Mouse (Mus musculus): ENCODE results near the gene Cdk19. TPM values are rescaled to one million over a fixed set of nuclear protein-coding genes. Genes with fewer than 3 reads are reported as not detected.

The Cdk19 gene
- polyA plus RNA-seq, 1 experiment: 16.0 TPM

DNA sequence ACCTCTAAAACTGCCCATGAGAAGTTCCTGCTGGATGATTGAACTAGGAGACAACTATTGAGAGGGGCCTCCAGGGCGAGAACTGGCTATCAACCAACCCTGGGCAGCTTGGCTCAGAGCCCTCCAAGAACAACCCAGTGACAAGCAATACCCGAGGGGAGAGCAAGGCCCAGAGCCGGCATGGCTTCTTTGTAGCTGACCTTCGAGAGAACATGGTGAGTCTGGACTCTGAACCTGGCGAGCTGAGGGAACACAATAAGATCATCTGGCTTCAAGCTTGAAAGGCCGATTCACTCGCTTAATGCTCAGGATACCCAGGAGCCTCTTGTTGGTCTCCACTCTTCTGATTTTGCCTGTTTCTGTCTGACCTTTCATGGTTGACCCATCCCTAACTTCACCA is 151.8 kb downstream of the Cdk19 start:
- no peaks in the 10 kb centered on the region for H3K36me3 ChIP-seq (ENCODE audit: control insufficient read depth, insufficient read depth, low read length, poor library complexity, severe bottlenecking)
- H3K27me3 ChIP-seq (ENCODE audit: control insufficient read depth, insufficient read depth, low read length, poor library complexity, severe bottlenecking): no peaks in the 10 kb centered on the region
- H3K4me3 ChIP-seq (ENCODE audit: low read depth, low read length): no peak overlapping the region
- peaks cover 4% of the 10 kb centered on the region for H3K4me1 ChIP-seq (ENCODE audit: control insufficient read depth, insufficient read depth, low read length)
- TF ChIP-seq EP300 (IDR thresholded peaks at IDR 0.05; ENCODE audit: insufficient read depth, low read depth, low read length) (no peak), CTCF (IDR thresholded peaks at IDR 0.05; ENCODE audit: low read depth, low read length) (no peak), POLR2A (IDR thresholded peaks at IDR 0.05; ENCODE audit: insufficient read depth, low read length) (no peak)
- H3K9me3 ChIP-seq (replicated peaks; ENCODE audit: control insufficient read depth, insufficient read depth, low read length, poor library complexity, severe bottlenecking): no peaks in the 10 kb centered on the region
- no peak overlapping the region for H3K9ac ChIP-seq (ENCODE audit: low read depth, poor library complexity, severe bottlenecking)
- H3K27ac ChIP-seq (ENCODE audit: insufficient read depth, low read length): no peak overlapping the region

DNA sequence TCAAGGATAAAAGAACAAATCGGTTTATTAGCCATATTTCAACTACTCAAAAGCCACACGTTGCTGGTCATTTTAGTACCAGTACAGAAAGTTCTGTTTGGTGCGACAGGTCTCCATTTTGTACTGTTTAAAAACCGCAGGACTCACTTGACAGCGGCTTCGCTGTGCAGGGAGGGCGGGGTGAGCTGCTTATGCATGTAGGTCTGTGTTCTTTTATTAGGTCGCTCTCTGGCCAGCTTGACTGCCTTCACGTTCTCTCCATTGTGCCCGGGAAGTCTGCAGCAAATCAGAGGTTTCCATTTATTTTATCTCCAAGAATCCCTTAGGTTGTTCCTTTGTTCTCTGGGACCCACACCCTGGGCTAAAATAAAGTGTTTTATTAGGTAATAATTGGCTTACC is 152.4 kb downstream of the Cdk19 start:
- H3K9me3 ChIP-seq (replicated peaks; ENCODE audit: control insufficient read depth, insufficient read depth, low read length, poor library complexity, severe bottlenecking): no peaks in the 10 kb centered on the region
- TF ChIP-seq POLR2A (IDR thresholded peaks at IDR 0.05; ENCODE audit: insufficient read depth, low read length): no peak
- no peak for TF ChIP-seq EP300 (IDR thresholded peaks at IDR 0.05; ENCODE audit: insufficient read depth, low read depth, low read length)
- no peak for TF ChIP-seq CTCF (IDR thresholded peaks at IDR 0.05; ENCODE audit: low read depth, low read length)
- H3K4me3 ChIP-seq (ENCODE audit: low read depth, low read length): no peak overlapping the region
- H3K27me3 ChIP-seq (ENCODE audit: control insufficient read depth, insufficient read depth, low read length, poor library complexity, severe bottlenecking): no peaks in the 10 kb centered on the region
- H3K9ac ChIP-seq (ENCODE audit: low read depth, poor library complexity, severe bottlenecking): no peak overlapping the region
- H3K36me3 ChIP-seq (ENCODE audit: control insufficient read depth, insufficient read depth, low read length, poor library complexity, severe bottlenecking): no peaks in the 10 kb centered on the region
- H3K27ac ChIP-seq (ENCODE audit: insufficient read depth, low read length): no peak overlapping the region
- peaks cover 4% of the 10 kb centered on the region for H3K4me1 ChIP-seq (ENCODE audit: control insufficient read depth, insufficient read depth, low read length)

DNA sequence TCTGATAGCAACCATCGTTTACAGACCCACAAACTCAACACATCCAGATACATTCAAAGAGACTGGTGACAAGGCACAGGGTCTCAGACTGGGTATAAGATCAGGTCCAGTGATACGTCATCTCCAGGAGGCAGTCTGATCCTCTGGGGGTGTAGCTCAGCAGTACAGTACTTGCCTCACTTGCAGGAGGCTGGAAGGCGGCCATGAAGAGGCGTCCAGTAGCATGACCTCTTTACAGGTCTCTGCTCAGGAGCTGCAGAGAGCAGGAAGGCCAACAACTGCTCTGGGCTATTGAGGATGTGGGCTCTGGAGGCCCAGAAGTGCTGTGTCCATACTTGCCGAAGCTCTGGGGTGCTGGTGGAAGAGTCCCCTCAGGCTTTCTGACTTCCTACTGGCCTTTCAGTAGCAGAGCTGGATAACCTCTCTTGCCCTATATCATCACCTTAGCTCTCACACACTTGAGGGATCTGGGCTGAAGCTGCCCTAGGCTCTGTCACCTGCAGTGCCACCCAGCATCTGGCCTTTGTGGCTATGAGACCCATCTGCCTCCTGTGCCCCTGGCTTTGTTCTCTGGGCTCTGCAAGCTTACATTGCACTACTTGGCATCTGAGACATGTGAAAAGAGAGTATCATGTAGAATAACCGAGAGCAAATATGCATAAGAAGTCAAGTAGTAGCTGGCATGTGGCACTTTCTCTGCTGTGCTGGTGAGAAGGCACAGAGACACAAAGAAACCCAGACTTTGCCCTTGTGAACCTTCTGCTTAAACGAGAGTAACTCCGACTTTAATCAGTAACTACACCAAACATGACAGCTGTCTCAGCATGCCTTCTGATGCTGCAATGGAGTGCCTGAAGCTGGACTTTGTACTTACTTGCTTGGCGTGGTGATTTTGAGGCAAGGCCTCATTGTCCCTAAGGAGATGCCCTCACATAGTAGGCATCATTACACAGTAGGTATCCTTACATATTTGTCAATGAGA is 155.1 kb downstream of the Cdk19 start:
- H3K4me3 ChIP-seq (ENCODE audit: low read depth, low read length): no peak overlapping the region
- TF ChIP-seq CTCF (IDR thresholded peaks at IDR 0.05; ENCODE audit: low read depth, low read length): no peak
- TF ChIP-seq EP300 (IDR thresholded peaks at IDR 0.05; ENCODE audit: insufficient read depth, low read depth, low read length): no peak
- TF ChIP-seq POLR2A (IDR thresholded peaks at IDR 0.05; ENCODE audit: insufficient read depth, low read length): no peak
- H3K9me3 ChIP-seq (replicated peaks; ENCODE audit: control insufficient read depth, insufficient read depth, low read length, poor library complexity, severe bottlenecking): no peaks in the 10 kb centered on the region
- H3K27ac ChIP-seq (ENCODE audit: insufficient read depth, low read length): no peak overlapping the region
- H3K9ac ChIP-seq (ENCODE audit: low read depth, poor library complexity, severe bottlenecking): no peak overlapping the region
- H3K27me3 ChIP-seq (ENCODE audit: control insufficient read depth, insufficient read depth, low read length, poor library complexity, severe bottlenecking): no peaks in the 10 kb centered on the region
- H3K36me3 ChIP-seq (ENCODE audit: control insufficient read depth, insufficient read depth, low read length, poor library complexity, severe bottlenecking): no peaks in the 10 kb centered on the region
- peaks cover 4% of the 10 kb centered on the region for H3K4me1 ChIP-seq (ENCODE audit: control insufficient read depth, insufficient read depth, low read length)

DNA sequence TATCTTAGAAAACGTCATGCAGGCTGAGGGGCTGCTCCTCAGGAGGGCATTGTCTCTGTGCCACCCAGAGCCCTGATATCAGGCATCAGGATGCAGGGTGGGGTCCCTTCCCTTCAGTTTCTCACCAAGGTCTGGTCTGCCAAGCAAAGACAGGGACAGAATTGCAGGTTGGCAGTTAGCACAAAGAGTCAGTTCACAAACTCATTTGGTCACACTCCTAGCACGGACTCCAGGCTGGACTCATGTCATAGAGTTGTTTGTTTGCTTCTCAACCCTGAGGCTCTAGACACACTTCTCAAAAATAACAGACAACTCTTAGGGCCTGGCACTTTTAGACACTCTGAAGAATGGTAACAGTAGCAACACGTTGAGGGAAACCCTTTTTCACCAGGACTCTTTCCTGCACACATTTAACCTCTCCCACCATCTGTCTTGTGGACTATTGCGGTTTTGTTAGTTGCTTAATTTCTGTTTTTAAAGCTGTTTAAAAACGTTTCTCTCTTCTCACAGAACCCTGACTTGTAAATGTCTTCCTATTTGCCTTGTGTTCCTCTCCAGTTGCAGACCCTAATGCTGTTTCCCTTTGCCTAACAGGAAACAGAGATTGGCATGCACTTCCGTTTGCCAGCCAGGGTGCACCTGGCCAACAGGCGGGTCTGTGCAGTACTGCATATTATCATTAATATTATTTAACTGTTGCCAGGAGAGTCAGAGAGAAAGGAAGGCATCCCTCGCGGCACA is 158.1 kb downstream of the Cdk19 start:
- H3K9me3 ChIP-seq (replicated peaks; ENCODE audit: control insufficient read depth, insufficient read depth, low read length, poor library complexity, severe bottlenecking): no peaks in the 10 kb centered on the region
- no peak overlapping the region for H3K4me3 ChIP-seq (ENCODE audit: low read depth, low read length)
- no peak for TF ChIP-seq CTCF (IDR thresholded peaks at IDR 0.05; ENCODE audit: low read depth, low read length)
- TF ChIP-seq EP300 (IDR thresholded peaks at IDR 0.05; ENCODE audit: insufficient read depth, low read depth, low read length): no peak
- TF ChIP-seq POLR2A (IDR thresholded peaks at IDR 0.05; ENCODE audit: insufficient read depth, low read length): no peak
- H3K36me3 ChIP-seq (ENCODE audit: control insufficient read depth, insufficient read depth, low read length, poor library complexity, severe bottlenecking): no peaks in the 10 kb centered on the region
- no peaks in the 10 kb centered on the region for H3K27me3 ChIP-seq (ENCODE audit: control insufficient read depth, insufficient read depth, low read length, poor library complexity, severe bottlenecking)
- H3K9ac ChIP-seq (ENCODE audit: low read depth, poor library complexity, severe bottlenecking): no peak overlapping the region
- H3K27ac ChIP-seq (ENCODE audit: insufficient read depth, low read length): no peak overlapping the region
- peaks cover 3% of the 10 kb centered on the region for H3K4me1 ChIP-seq (ENCODE audit: control insufficient read depth, insufficient read depth, low read length)

DNA sequence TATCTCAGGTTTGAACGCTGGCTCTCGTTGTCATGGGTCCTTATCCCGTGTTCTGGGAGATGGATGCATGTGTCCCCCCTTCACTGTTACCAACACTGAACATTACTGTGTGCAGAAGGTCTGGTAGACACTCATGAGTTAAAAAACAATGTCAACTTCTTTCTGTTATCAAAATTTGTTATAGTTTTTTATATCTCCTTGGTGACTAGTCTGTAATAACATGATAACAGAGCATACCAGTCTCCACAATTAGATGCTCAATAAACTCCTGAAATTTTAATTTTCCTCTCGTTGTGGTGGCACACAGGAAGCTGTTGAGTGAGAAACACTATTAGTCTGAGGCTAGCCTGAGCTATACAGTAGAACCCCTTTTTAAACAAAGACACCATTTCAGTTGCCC is 159.1 kb downstream of the Cdk19 start:
- H3K27me3 ChIP-seq (ENCODE audit: control insufficient read depth, insufficient read depth, low read length, poor library complexity, severe bottlenecking): no peaks in the 10 kb centered on the region
- no peaks in the 10 kb centered on the region for H3K36me3 ChIP-seq (ENCODE audit: control insufficient read depth, insufficient read depth, low read length, poor library complexity, severe bottlenecking)

More for the DNA sequence above, 159.1 kb downstream of the Cdk19 start:
- Histone ChIP-seq H3K27ac (ENCODE audit: insufficient read depth, low read length) (no peak overlapping the region), H3K4me3 (ENCODE audit: low read depth, low read length) (no peak overlapping the region), H3K9me3 (replicated peaks; ENCODE audit: control insufficient read depth, insufficient read depth, low read length, poor library complexity, severe bottlenecking) (no peaks in the 10 kb centered on the region), H3K4me1 (ENCODE audit: control insufficient read depth, insufficient read depth, low read length) (peaks cover 3% of the 10 kb centered on the region), H3K9ac (ENCODE audit: low read depth, poor library complexity, severe bottlenecking) (no peak overlapping the region)
- TF ChIP-seq CTCF (IDR thresholded peaks at IDR 0.05; ENCODE audit: low read depth, low read length) (no peak), EP300 (IDR thresholded peaks at IDR 0.05; ENCODE audit: insufficient read depth, low read depth, low read length) (no peak), POLR2A (IDR thresholded peaks at IDR 0.05; ENCODE audit: insufficient read depth, low read length) (no peak)

Data from ES-Bruce4 (cell line).